Mouse (Mus musculus) CD4-positive, CD25-positive, alpha-beta regulatory T cell (primary cell): ENCODE results near the gene Ppp1r35. TPM values are rescaled to one million over a fixed set of nuclear protein-coding genes. Genes with fewer than 3 reads are reported as not detected.

Source experiments
- polyA plus RNA-seq: library from polyadenylated mRNA; unstranded; fragments of 100-300 nt; shearing (Covaris generic); gene quantifications from one replicate; pipeline ENCODE4 v1.2.1, GENCODE M21; 2017

Ppp1r35 gene
- 122 TPM for polyA plus RNA-seq

GRCm38 (mm10) chr5:137778635-137779034 lies at the start of gene Ppp1r35:
TSS of gene Ppp1r35 (plus strand) at chr5:137778849.

GRCm38 (mm10) chr5:137741023-137741931 lies 37.4 kb upstream of the Ppp1r35 start, which contains the start of gene Nyap1:
TSS of gene Nyap1 (minus strand) at chr5:137741607.

GRCm38 (mm10) chr5:137745214-137746171 lies 33.2 kb upstream of the Ppp1r35 start, which contains the start of gene Tsc22d4:
TSS of gene Tsc22d4 (plus strand) at chr5:137745730.

GRCm38 (mm10) chr5:137787151-137787928 lies 8.7 kb downstream of the Ppp1r35 start, which contains the start of the genes Mepce and Zcwpw1:
TSS of gene Mepce (minus strand) at chr5:137787655.
TSS of gene Zcwpw1 (plus strand) at chr5:137787798.

Other genes with a start within 250 kb of the Ppp1r35 start
- not detected for gene Epo, start 245.6 kb upstream of the Ppp1r35 start, polyA plus RNA-seq
- 311 TPM for gene Gnb2, start 245.3 kb upstream of the Ppp1r35 start, polyA plus RNA-seq
- gene Actl6b, start 225.3 kb upstream of the Ppp1r35 start, polyA plus RNA-seq = not detected
- gene Tfr2, start 209.0 kb upstream of the Ppp1r35 start, polyA plus RNA-seq = 1.1 TPM
- gene Mospd3, start 177.8 kb upstream of the Ppp1r35 start, polyA plus RNA-seq = 95.7 TPM
- gene Pcolce, start 165.1 kb upstream of the Ppp1r35 start, polyA plus RNA-seq = 2.3 TPM
- 0.73 TPM for gene Fbxo24, start 149.8 kb upstream of the Ppp1r35 start, polyA plus RNA-seq
- gene Lrch4, start 149.7 kb upstream of the Ppp1r35 start, polyA plus RNA-seq = 319 TPM
- gene Gm20605, start 149.7 kb upstream of the Ppp1r35 start, polyA plus RNA-seq = 77.8 TPM
- gene Sap25, start 137.5 kb upstream of the Ppp1r35 start, polyA plus RNA-seq = 139 TPM
- not detected for gene Irs3, start 133.1 kb upstream of the Ppp1r35 start, polyA plus RNA-seq
- 28.0 TPM for gene Agfg2, start 94.1 kb upstream of the Ppp1r35 start, polyA plus RNA-seq
- 1.9 TPM for gene Nyap1, start 37.2 kb upstream of the Ppp1r35 start, polyA plus RNA-seq
- gene Tsc22d4, start 33.1 kb upstream of the Ppp1r35 start, polyA plus RNA-seq = 387 TPM
- gene Mepce, start 8.8 kb downstream of the Ppp1r35 start, polyA plus RNA-seq = 40.7 TPM
- gene Zcwpw1, start 8.9 kb downstream of the Ppp1r35 start, polyA plus RNA-seq = 13.9 TPM
- 1.4 TPM for gene Pilra, start 57.4 kb downstream of the Ppp1r35 start, polyA plus RNA-seq
- gene Pilrb1, start 79.3 kb downstream of the Ppp1r35 start, polyA plus RNA-seq = 2.1 TPM
- gene Pilrb2, start 93.0 kb downstream of the Ppp1r35 start, polyA plus RNA-seq = 0.65 TPM
- gene Cyp3a13, start 142.8 kb downstream of the Ppp1r35 start, polyA plus RNA-seq = not detected
- not detected for gene Gjc3, start 184.2 kb downstream of the Ppp1r35 start, polyA plus RNA-seq
- not detected for gene Azgp1, start 202.7 kb downstream of the Ppp1r35 start, polyA plus RNA-seq
- not detected for gene Smok3a, start 242.4 kb downstream of the Ppp1r35 start, polyA plus RNA-seq
- 0.17 TPM for gene Smok3b, start 242.6 kb downstream of the Ppp1r35 start, polyA plus RNA-seq